Mouse (Mus musculus): ENCODE measurements around the gene Pced1a. TPM values are rescaled to one million over a fixed set of nuclear protein-coding genes. Genes with fewer than 3 reads are reported as not detected.

Gene Pced1a
- polyA plus RNA-seq, 2 experiments from 2014 or later = 10.1 to 17.8 TPM

GRCm38 (mm10) chr2:130433152-130433551 is 8.7 kb upstream of the Pced1a start:
- ATAC-seq = peak; percentile 62

DNA sequence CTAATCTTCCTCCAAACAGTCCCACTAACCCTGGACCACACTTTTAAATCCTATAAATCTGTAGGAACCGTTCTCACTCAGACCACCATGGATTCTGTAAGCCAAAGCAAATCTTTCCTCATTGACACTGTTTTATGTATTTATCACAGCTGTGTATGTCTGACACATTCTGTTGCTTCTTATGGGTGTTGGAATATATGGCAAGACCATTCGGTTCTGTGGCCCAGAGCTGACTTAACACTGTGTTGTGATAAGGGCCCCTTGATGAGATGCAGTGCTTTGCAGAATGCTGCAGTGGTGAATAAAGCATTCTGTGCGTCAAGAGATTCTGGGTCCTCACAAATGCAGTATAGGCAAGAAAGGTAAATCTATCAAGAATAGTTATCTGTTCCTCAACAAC is 7.7 kb upstream of the Pced1a start:
- no peak for ATAC-seq

DNA sequence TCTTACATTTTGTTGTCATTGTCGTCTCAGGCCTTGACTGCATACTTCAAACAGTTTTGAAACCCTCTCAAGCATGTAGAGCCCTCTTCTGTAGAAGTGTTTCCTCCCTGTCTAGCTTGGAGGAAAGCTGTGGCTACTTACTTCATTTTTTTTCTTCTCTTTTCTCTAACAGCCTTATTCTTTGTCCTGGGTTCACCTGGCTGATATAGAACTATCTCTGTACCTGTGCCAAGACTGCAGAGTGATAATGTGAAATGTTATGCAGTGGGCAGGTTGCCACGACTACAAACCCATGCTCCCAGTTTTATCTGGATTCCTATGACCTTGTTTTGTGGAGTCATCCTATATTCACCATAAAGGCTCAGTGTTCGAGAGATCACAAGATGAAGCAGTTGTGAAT is 6.0 kb upstream of the Pced1a start:
- no peak for ATAC-seq

- ATAC-seq = no peak
Observed at GRCm38 (mm10) chr2:130429851-130430250, 5.3 kb upstream of the Pced1a start.

DNA sequence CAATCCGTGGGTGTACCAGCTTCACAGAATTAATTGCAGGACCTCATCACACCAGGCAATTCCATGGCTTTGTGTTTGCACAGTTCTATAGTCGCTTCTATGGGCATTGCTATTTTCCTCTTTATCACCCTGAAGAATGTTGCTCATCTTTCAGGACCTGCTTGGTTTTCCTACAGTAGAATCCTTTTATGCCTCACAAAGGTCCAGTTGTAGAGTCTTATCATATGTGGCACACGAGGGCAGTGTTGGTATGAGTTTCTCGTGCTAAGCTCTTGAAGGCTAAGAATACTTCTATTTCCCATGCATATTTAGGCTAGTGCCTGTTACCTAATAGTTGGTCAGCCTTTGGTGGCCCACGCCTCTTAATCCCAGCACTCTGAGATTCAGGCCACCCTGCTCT is 611 bp upstream of the Pced1a start:
- no peak for ATAC-seq

DNA sequence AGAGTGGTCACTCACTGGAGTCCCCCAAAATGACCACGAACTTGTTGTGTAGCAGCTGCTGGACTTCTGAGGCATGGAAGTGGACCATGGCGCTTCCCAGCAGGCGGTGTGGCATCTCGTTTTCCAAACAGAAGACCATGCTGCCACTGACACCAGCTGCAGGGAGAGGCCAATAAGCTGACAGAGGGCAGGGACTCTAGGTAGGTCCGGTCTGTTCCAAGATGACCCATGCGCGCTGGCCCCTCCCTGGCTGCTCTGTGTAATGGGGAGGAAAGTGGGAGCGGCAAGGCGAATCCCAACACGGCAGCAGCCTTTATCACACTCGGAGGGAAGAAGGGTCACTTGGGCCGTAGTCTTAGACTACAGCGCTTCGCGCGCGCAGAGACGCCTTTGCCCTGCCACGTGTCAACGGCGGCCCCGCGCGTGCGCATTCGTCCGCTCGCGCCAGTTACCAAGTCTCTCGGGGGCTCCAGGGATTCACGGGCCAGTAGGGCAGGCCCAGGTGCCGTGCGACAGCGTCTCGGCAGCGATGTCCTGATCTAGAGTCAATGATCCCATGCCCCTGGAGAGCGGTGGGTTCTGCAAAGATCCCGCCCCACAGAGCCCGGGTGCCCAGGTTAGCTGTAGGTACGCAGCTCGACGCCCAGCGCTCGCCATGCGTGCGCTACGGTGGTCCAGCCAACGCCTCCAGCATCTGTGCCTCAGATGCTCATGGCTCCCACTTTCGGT is 940 bp downstream of the Pced1a start:
- peak; percentile 57 for ATAC-seq

GRCm38 (mm10) chr2:130421781-130422620 is 2.5 kb downstream of the Pced1a start:
- ATAC-seq = no peak

DNA sequence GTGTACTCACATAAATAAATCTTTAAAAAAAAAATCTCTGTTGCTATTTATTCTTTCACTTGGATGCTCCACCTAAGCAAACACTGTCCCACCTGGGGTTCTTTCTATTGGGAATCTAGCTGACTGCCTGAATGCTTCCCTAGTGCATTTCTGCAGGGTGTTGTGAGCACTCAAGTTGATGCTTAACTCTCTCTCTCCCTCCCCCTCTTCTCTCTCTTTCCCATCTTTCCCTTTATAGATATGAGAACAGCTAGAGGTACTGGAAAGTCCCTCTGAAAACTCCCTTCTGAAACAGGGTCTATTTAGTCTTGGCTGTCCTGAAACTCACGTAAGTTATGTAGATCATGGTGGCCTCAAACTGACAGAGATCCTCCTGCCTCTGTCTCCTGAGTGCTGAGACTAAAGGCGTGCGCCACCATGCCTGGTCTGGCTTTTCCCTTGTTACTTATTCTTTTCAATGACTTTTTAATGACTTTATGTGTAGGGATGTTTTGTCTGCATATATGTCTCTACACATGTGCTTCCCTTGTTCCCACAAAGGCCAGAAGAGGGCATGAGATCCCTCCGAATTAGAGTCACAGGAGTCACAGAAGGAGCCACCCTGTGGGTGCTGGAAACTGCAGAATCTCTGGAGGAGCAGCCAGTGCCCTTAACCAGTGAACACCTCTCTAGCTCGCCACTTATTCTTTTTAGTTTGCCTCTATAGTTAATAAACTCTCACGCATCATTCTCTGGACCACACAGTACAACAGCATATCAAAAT is 10.2 kb downstream of the Pced1a start:
- ATAC-seq = no peak

- no peak for ATAC-seq
Observed at GRCm38 (mm10) chr2:130412775-130413174, 11.7 kb downstream of the Pced1a start.

- peak; percentile 75 for ATAC-seq
Observed at GRCm38 (mm10) chr2:130411558-130412495, 12.7 kb downstream of the Pced1a start.

- ATAC-seq = no peak
Observed at GRCm38 (mm10) chr2:130408194-130408593, 16.3 kb downstream of the Pced1a start.

DNA sequence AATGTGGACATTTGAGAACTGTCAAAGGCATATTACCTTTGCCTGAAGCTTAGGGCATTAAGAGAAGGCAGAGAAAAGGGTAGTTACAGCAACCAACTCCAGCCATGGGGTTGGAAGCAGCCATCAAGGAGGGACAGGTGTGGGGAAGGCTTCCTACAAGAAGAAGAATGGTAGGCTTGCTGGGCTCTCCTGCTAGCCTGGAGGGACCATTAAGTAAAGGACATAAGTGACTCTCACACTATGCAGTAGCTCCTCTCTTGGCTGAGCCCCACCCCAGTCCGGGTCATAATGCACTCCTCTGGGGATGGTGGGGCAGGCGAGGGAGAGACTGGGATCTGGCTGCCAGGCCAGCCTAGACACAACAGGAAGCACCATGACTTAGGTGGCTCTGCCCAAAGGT is 18.3 kb downstream of the Pced1a start, which contains the start of gene Tmem239:
Gene Tmem239, plus strand, starts transcription at position 301 of the 400 bp plus-strand sequence.
- no peak for ATAC-seq

- no peak for ATAC-seq
Observed at GRCm38 (mm10) chr2:130404939-130405338, 19.6 kb downstream of the Pced1a start, which contains the start of the genes Gm28372 and 1700020A23Rik. TSS of gene Gm28372 (plus strand) at chr2:130405239. TSS of gene 1700020A23Rik (plus strand) at chr2:130405259.

DNA sequence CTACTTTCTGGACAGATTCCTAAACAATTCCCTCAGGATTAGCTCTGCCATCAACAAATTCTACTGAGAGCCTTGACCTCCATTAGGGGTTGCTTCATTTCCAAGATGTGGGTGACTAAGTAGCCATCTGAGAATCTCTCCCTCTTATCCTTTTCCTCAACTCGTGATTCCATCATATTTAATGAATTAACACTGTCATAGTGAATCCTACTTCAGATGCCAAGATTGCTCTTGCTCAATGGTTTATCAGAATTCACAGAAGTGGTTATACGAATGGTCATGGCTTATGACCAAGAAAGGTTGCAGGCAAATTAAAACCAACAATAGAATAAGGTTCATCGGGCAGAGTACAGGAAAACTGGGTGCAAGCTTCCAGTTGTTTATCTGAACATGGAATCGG is 22.6 kb downstream of the Pced1a start:
- no peak for ATAC-seq

- ATAC-seq = no peak
Observed at GRCm38 (mm10) chr2:130400046-130400445, 24.5 kb downstream of the Pced1a start.

- no peak for ATAC-seq
Observed at GRCm38 (mm10) chr2:130398091-130398490, 26.4 kb downstream of the Pced1a start.

GRCm38 (mm10) chr2:130397186-130397985 is 27.1 kb downstream of the Pced1a start, which contains the start of gene Cpxm1:
TSS of gene Cpxm1 (minus strand) at chr2:130397574.
- no peak for ATAC-seq

DNA sequence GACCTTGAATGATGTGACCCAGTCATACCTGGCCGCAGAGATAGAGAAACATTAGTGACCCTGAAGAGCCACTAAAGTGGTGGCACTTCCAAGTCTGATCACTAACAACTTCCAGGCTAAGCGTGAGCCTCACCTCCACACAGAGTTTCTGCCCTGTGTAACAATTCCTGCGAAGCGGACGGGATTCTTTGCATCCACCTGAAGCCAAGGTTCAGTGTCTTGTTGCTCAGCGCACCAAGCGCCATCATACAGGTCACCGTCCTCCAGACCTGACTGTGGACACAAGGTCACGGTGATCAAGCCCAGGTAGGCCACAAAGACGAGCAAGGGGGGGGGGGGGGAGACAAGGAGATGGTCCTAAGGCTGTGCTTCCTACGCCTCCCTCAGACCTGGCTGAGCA is 28.8 kb downstream of the Pced1a start:
- ATAC-seq = no peak

- no peak for ATAC-seq
Observed at GRCm38 (mm10) chr2:130392836-130393235, 31.7 kb downstream of the Pced1a start.

- no peak for ATAC-seq
Observed at GRCm38 (mm10) chr2:130390993-130391625, 33.4 kb downstream of the Pced1a start.
